Mouse (Mus musculus) gastrocnemius, postnatal 10 days (tissue): ENCODE results near the gene Macrod2. TPM values are rescaled to one million over a fixed set of nuclear protein-coding genes. Genes with fewer than 3 reads are reported as not detected.
A peak's percentile ranks its signal among the peaks of the same experiment; 100 is the strongest.

Experiments used
- DNase-seq: peaks from one replicate; pipeline ENCODE4 v3.0.0; 2021; ENCODE audit warnings: mixed read lengths
- long read RNA-seq, 2 experiments: library from polyadenylated mRNA; stranded (forward); transcript quantifications; one replicate each; pipeline ENCODE4 v2.0.0; 2021
- total RNA-seq, 2 experiments: library from RNA; stranded (reverse); gene quantifications; 2 replicates each; pipeline ENCODE4 v1.2.3; 2021

Macrod2 gene
- total RNA-seq = 10 to 100 TPM; 16.6 to 17.4 TPM
- long read RNA-seq, experiment 1, transcript Macrod2-204 (4 exons, 3,554 nt) = major isoform, 10 of 11 reads
- long read RNA-seq, experiment 1, partial matches to known transcripts = 1 of 11 reads
- long read RNA-seq, experiment 1, other reads (novel, unspliced or antisense) = 0 of 11 reads
- long read RNA-seq, experiment 2, transcript Macrod2-204 (4 exons, 3,554 nt) = major isoform, 19 of 20 reads
- long read RNA-seq, experiment 2, partial matches to known transcripts = 0 of 20 reads
- long read RNA-seq, experiment 2, other reads (novel, unspliced or antisense) = 1 of 20 reads

DNA sequence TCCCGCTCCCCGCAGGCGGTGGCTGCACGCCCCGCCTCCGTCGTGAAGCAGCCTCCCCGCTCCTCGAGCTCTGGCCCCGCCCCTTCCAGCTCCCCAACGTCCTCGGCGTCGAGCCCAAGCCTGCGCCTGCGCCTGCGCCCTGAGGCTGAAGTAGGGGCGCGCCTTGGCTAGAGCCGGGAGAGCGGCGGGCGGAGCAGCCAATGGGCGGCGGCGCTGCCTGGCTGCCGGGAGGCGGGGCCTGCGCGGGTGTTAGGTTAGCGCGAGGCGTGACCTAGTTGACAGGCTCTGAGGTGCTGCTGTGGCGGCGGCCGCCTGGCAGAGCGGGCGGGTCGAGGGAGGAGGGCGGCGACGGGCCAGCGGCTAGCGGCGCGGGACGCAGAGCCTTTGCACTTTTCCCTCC lies at the start of gene Macrod2:
Gene Macrod2 (plus strand): TSS at position 131 of the 400 bp plus-strand sequence.
- peak; percentile 98 for DNase-seq

GRCm38 (mm10) chr2:140359905-140360304 lies 35.2 kb upstream of the Macrod2 start:
- no peak for DNase-seq

DNA sequence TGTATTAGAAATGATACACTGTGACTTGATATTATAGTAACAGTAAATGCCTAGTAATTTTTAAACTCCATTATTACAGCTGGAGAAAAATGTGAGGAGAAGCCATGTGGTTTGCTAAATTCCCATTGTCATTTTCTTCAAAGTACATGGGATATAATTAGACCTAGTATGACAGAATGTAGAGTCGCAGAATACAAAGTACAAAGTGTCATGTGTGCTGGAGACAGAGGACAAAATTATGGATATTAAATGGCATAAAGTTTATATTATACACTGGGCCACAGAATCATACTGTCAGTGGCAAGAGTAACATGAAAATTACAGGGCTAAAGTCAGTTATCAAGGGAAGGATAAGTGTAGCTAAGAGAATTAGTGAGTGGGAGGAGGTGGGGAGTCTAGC lies 30.3 kb upstream of the Macrod2 start:
- DNase-seq = no peak

DNA sequence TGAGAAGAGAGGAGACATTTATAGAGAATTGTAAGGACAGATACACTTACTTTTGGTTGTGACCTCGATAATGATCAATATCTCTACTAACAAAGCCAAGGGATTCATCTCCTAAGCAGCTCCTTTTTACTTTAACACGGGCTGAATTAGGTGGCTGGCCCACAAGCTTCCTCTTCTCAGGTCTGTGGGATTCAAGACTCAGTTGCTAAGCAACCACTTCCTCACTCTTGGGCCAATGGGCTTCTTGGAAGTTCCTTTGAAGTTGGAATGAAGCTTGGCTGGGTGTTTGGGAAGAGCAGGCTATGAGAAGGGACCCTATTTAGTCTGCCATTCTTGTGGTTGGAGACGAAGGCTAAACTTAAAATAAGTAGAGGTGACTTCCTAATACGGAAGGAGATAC lies 5.6 kb upstream of the Macrod2 start, which contains the start of gene Sel1l2:
Gene Sel1l2 (minus strand): TSS at position 182 of the 400 bp plus-strand sequence.
- no peak for DNase-seq

- DNase-seq = peak; percentile 31
Measured at GRCm38 (mm10) chr2:140395744-140396231, 679 bp downstream of the Macrod2 start.

DNA sequence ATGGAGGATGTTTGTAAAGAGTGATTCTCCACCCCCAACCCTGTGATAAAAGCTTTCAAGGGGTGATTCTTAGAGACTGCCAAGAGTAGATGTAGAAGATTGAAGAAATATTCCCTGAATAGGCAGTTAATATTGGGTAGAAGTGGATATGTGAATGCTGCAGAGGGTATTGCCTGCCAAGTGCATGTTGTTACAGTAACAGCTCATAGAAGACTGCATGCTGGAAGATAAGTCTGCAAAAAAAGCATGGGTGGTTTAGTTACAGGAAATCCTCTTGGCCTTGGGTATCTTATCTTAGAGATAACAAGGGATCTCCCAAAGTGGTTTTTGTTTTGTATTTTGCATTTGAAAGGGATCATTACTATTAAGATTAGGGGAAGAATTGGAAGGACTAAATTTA lies 30.7 kb downstream of the Macrod2 start:
- no peak for DNase-seq

- DNase-seq = no peak
Measured at GRCm38 (mm10) chr2:140427283-140427682, 32.2 kb downstream of the Macrod2 start.

DNA sequence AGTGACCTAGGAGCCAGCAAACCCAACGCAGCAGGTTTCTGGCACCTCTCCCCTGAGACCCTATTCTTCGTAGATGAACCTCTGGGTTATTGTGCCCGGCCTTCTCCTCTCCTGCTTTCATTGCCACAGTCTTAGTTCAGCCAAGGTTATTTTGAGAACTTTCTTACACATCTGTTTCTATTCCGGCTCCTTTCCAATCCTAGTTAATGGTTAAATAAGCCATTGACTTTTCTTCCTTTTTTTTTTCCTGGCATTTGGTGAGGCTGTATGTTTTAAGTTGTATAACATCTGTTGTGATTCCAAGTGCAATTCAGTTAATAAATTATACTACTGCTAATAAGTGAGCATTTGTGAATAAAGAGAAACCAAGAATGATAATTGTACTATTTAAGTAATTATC lies 44.0 kb downstream of the Macrod2 start:
- DNase-seq = no peak

DNA sequence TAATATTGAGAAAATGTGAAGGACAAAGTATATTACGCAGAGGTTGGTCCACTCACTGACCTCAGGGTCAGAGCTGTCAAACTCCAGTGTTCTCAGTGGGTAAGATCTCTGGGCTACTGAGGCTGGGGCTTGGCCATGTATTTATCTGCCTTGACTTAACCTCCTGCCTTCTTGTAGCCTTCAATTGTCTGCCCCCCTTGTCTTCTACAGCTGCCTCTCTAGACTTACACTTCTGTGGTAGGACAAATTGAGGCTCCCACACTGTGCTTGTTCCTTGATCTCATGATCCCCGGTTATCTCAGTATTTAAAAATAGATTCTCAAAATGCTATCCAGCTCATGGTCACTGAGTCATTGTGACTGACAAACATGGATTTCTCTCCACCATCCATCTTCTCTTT lies 53.5 kb downstream of the Macrod2 start:
- DNase-seq = no peak

- DNase-seq = no peak
Measured at GRCm38 (mm10) chr2:140475770-140476169, 80.7 kb downstream of the Macrod2 start.

DNA sequence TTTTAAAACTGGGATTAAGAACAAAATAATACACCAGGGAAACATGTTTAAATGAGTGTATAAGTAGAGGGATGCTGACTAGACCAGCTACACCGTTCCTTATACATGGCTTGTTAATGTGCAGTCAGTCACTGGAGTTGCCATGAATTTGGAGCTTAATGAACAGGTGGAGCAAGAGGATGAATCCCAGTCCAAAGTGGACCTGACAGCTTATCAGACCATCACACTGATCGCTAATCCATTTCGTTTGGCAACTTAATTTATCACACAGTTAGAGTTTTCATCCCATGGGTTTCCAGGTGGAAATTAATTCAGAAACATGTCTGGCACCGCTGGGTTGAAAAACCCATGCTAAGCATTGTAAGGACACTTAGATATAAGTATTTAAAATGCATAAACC lies 81.8 kb downstream of the Macrod2 start:
- no peak for DNase-seq

DNA sequence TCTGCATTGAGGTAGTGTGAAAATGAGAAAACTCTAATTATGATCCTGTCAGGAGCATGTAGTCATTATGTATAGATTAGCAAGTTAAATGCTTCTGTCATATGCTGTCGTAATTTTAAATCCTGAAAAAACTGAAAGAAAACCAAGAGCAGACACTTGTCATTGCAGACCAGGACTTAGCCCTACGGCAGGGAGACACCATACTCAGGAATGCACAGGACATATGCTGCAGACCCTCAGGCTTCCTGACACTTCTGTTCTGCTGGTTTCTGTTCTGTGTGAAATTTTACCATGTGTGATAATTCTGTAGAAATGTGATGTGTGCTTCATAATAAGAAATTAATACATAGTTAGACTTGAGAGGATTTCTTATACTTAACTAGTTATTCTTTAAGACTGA lies 87.5 kb downstream of the Macrod2 start:
- no peak for DNase-seq

DNA sequence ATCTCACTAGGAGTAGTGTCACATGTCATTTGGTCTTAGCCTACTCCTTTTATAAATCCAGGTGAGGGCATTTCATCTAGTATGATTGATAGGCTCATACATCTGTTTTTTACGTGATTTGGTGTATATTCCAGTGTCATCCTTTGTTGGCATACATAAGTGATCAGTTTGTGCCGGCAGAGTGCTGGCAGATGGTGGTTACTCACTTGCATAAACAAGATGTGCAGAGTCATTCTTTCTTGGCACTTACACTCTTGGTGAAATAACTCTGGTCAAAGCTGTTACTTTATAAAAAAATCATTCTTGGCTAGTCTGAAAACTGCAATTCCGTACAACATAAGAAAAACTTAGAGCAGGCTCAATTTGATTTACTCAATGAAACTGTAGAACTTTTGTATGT lies 102.6 kb downstream of the Macrod2 start:
- DNase-seq = no peak

GRCm38 (mm10) chr2:140500951-140501350 lies 105.8 kb downstream of the Macrod2 start:
- peak; percentile 5 for DNase-seq

- no peak for DNase-seq
Measured at GRCm38 (mm10) chr2:140521472-140521871, 126.4 kb downstream of the Macrod2 start.

DNA sequence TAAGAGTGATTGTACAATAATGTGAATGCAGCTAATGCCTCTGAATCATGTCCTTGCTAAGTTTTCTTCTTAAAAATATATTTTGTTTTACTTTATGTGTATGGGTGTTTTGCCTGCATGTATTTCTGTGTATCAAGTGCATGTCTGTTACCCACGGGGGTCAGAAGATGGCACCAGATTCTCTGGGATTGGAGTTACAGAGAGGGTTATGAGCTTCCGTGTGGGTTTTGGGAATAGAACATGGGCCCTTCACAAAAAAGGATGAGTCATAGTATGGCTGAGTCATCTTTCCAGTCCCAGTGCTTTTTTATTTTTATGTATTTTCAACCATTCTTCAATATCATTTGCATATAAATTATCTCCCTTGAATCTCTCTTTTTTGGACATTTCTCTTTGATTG lies 135.1 kb downstream of the Macrod2 start:
- DNase-seq = no peak

GRCm38 (mm10) chr2:140532024-140532423 lies 136.9 kb downstream of the Macrod2 start:
- DNase-seq = no peak

GRCm38 (mm10) chr2:140532859-140533519 lies 137.9 kb downstream of the Macrod2 start:
- no peak for DNase-seq

DNA sequence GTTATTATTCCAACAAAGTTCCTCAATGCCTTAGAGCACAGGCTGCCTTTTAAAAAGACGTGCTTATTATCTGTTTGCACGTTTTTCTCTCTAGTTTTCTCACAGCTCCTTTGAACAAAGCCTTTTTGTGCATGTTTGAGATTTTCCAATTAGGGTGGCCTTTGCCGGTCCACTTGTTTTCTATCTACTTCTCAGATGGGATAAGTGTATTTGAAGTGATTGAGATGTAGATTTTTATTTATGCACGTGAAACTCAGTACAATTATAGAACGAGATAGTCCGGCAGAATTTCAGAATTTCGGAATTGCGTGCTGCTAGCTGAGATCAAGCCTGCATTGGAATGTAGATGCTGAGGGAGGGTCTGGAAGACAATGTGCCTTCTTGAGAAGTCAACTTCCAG lies 138.5 kb downstream of the Macrod2 start:
- DNase-seq = no peak

DNA sequence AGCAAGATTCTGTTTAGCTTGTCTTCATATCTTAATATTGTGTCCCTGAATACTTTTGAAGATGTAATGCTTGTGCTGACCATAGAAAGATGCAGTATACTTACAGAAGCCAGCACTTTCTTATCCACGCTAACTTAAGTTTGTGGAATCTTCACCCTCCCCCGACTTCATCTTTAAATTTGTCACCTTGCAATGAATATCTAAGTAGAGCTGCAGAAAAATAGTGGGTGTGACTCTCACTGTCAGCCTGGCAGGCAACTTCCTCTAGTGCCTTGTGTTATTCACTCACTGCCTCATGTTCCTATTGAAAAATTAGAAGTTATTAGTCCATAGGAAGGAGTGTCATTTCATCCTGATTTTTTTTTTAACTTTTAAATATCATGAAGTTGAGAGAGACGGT lies 139.5 kb downstream of the Macrod2 start:
- DNase-seq = no peak

GRCm38 (mm10) chr2:140535832-140536571 lies 140.9 kb downstream of the Macrod2 start:
- no peak for DNase-seq

DNA sequence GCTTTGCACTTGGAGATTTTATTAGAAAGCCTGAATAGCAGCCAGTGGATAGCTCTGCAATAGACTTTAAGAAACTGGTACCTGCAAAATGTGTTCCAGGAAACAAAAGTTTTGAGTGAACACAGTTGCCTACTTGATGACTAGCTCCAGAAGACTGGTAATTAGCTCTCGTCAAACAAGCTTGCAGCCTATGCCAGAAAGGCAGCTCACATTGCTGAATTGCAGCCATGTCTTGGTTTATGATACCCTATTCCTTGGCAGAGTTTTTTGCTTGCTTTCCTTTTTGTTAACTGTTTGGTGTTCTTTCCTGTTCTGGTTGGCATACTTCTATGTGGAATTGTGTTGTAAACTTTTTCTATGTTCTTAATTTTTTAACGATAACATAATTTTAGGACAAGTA lies 154.2 kb downstream of the Macrod2 start:
- no peak for DNase-seq

GRCm38 (mm10) chr2:140561426-140561825 lies 166.3 kb downstream of the Macrod2 start:
- no peak for DNase-seq
